Mouse (Mus musculus) heart, postnatal 25 days (tissue): ENCODE measurements around the gene Cryl1. TPM values are rescaled to one million over a fixed set of nuclear protein-coding genes. Genes with fewer than 3 reads are reported as not detected.

Source experiments
- DNase-seq: peaks from one replicate; pipeline ENCODE4 v3.0.0; 2022; ENCODE audit warnings: low spot score
- intact Hi-C: fragments of 180-260 bp; cut with DNase I; formaldehyde crosslinking; loops from one replicate; pipeline ENCODE4 v1.15.1; 2025
- total RNA-seq, 2 experiments: library from RNA; stranded (reverse); gene quantifications; 2 replicates each; pipeline ENCODE4 v1.2.3; 2021

Gene Cryl1
- total RNA-seq, 2 experiments from 2014 or later: 5.3 to 6.1 TPM

- intact Hi-C loops: no loop called here
- no peak for DNase-seq
These were observed 21.4 kb downstream of the Cryl1 start for GRCm38 (mm10) chr14:57376956-57377355.

- no peak for DNase-seq
- intact Hi-C loops: no loop called here
These were observed 22.3 kb downstream of the Cryl1 start for GRCm38 (mm10) chr14:57376016-57376415.

- intact Hi-C loops: no loop called here
- DNase-seq: no peak
These were observed 23.1 kb downstream of the Cryl1 start for GRCm38 (mm10) chr14:57375205-57375604.

GRCm38 (mm10) chr14:57372348-57373102, 25.8 kb downstream of the Cryl1 start:
- DNase-seq: peak; percentile 5
- intact Hi-C loops: loop anchor here (2.0 kb wide), 2 partner anchors 34 to 246 kb away; no protein-coding TSS in a partner anchor

GRCm38 (mm10) chr14:57367327-57367726, 31.0 kb downstream of the Cryl1 start:
- intact Hi-C loops: no loop called here
- no peak for DNase-seq

- DNase-seq: no peak
- intact Hi-C loops: no loop called here
These were observed 31.6 kb downstream of the Cryl1 start for GRCm38 (mm10) chr14:57366724-57367123.

GRCm38 (mm10) chr14:57365341-57365740, 33.0 kb downstream of the Cryl1 start:
- intact Hi-C loops: no loop called here
- DNase-seq: no peak

GRCm38 (mm10) chr14:57363833-57364232, 34.5 kb downstream of the Cryl1 start:
- DNase-seq: no peak
- intact Hi-C loops: no loop called here

GRCm38 (mm10) chr14:57362726-57363660, 35.3 kb downstream of the Cryl1 start:
- intact Hi-C loops: loop anchor here (1.0 kb wide), 1 partner anchor 254 kb away; no protein-coding TSS in a partner anchor
- no peak for DNase-seq

GRCm38 (mm10) chr14:57357030-57357429, 41.3 kb downstream of the Cryl1 start:
- DNase-seq: no peak
- intact Hi-C loops: no loop called here

GRCm38 (mm10) chr14:57351521-57352235, 46.7 kb downstream of the Cryl1 start:
- DNase-seq: no peak
- intact Hi-C loops: no loop called here

- no peak for DNase-seq
- intact Hi-C loops: no loop called here
These were observed 48.4 kb downstream of the Cryl1 start for GRCm38 (mm10) chr14:57349955-57350354.

- intact Hi-C loops: no loop called here
- DNase-seq: no peak
These were observed 50.2 kb downstream of the Cryl1 start for GRCm38 (mm10) chr14:57348155-57348554.

GRCm38 (mm10) chr14:57346135-57346534, 52.2 kb downstream of the Cryl1 start:
- no peak for DNase-seq
- intact Hi-C loops: no loop called here

- intact Hi-C loops: no loop called here
- no peak for DNase-seq
These were observed 53.4 kb downstream of the Cryl1 start for GRCm38 (mm10) chr14:57344781-57345492.

GRCm38 (mm10) chr14:57343057-57343750, 55.1 kb downstream of the Cryl1 start:
- no peak for DNase-seq
- intact Hi-C loops: no loop called here

- no peak for DNase-seq
- intact Hi-C loops: no loop called here
These were observed 55.8 kb downstream of the Cryl1 start for GRCm38 (mm10) chr14:57342316-57343055.

- no peak for DNase-seq
These were observed 59.7 kb downstream of the Cryl1 start for GRCm38 (mm10) chr14:57338666-57339065.

More at GRCm38 (mm10) chr14:57338666-57339065, 59.7 kb downstream of the Cryl1 start:
- intact Hi-C loops: no loop called here
